Mouse (Mus musculus) heart, adult 2 months (tissue): ENCODE measurements at regions not wholly inside any gene's neighbourhood (a gene's known extent, or its start where the extent isn't known, plus 50 kb on each side); places are given as distances from the start of the nearest gene placed in this dataset.
A peak's percentile ranks its signal among the peaks of the same experiment; 100 is the strongest.

Experiments used
- DNase-seq, 2 experiments: peaks; one replicate each; pipeline ENCODE4 v3.0.0; 2021
- H3K27ac ChIP-seq: fragments of 200-600 bp; 2 replicates; pipeline ENCODE4 v1.8.1; 2022
- H3K27me3 ChIP-seq: fragments of 200-500 bp; 2 replicates; pipeline ENCODE4 v1.6.1; 2012; ENCODE audit warnings: mild to moderate bottlenecking, low read length, inconsistent platforms, mixed read lengths; ENCODE audit not compliant: control insufficient read depth, insufficient read depth
- H3K36me3 ChIP-seq: fragments of 200-500 bp; 2 replicates; pipeline ENCODE4 v1.6.1; 2012; ENCODE audit warnings: low read length, inconsistent platforms; ENCODE audit not compliant: control insufficient read depth, insufficient read depth
- H3K4me1 ChIP-seq: fragments of 200-500 bp; 2 replicates; pipeline ENCODE4 v1.6.1; 2011; ENCODE audit warnings: low read length; ENCODE audit not compliant: control insufficient read depth, insufficient read depth
- H3K4me3 ChIP-seq: fragments of 200-600 bp; 2 replicates; pipeline ENCODE4 v1.8.1; 2022
- H3K79me2 ChIP-seq: fragments of 200-500 bp; replicated peaks from 2 replicates; pipeline ENCODE4 v1.6.1; 2012; ENCODE audit warnings: mild to moderate bottlenecking, inconsistent platforms, low read length, moderate library complexity, mixed read lengths; ENCODE audit not compliant: control insufficient read depth, insufficient read depth
- H3K9ac ChIP-seq: fragments of 200-500 bp; 2 replicates; pipeline ENCODE4 v1.6.1; 2012; ENCODE audit warnings: low read depth, mild to moderate bottlenecking, control low read depth, inconsistent platforms, low read length, mixed read lengths
- CTCF ChIP-seq: fragments of 200-600 bp; IDR thresholded peaks from 2 replicates; pipeline ENCODE4 v1.8.1; 2022; ENCODE audit warnings: antibody characterized with exemption, mild to moderate bottlenecking, moderate library complexity
- EP300 ChIP-seq: fragments of 200-500 bp; IDR thresholded peaks from 2 replicates; pipeline ENCODE4 v1.6.1; 2011; ENCODE audit warnings: low read depth, low read length, control low read depth; ENCODE audit not compliant: insufficient read depth
- POLR2A ChIP-seq: fragments of 200-500 bp; IDR thresholded peaks from 2 replicates; pipeline ENCODE4 v1.6.1; 2011; ENCODE audit warnings: mild to moderate bottlenecking, low read depth, low read length, control low read depth; ENCODE audit not compliant: insufficient read depth
- WGBS: fragments of 180-500 bp; shearing (Covaris S2); methylation state at CpG from one replicate; pipeline ENCODE4 v1.1.7; 2018; 5-methylcytosine and 5-hydroxymethylcytosine counted together
- intact Hi-C: fragments of 180-260 bp; cut with DNase I; formaldehyde crosslinking; loops from one replicate; pipeline ENCODE4 v1.15.1; 2025

DNA sequence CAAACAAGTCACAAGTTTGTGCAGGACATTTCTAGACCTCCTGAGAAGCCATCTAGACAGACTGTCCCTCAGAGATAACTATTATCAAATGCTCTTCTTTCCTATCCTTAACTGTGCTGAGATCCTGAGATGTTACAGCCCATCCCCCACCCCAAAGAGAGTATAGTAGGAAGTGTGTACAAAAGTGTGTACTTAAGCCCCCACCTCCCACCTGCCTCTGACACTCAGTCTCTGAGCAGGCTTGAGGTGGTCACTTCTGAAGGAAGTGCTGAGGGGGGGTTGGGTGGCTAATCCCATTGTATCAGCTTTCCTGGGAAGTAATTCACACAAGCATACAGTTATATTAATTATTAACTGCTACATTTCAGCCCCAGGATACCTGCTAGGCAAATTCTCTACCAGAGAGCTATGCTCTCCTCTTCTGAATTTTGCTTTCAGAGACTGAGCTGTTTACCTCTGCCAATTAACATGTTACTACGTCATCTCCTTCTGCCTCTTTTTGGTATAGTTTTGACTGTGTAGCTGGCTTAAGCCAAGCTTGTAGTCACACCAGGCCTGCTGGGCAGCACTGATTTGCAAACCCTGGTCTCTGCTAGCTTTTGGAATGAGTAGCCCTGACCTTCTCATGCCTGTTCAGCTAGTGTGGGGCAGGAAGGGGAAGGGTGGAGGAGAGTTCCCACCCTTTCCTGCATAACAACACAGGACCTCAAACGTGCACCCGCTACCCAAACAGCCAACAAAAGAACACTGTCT lies 192.2 kb upstream of the Trib2 start:
- intact Hi-C loops, result loop anchor here (2.0 to 10.0 kb wide), 6 partner anchors 133 to 404 kb away; partner anchors contain the start of gene Trib2
- Histone ChIP-seq H3K27me3 (no peaks in the 10 kb centered on the region), H3K27ac (peak overlapping the region; percentile 73), H3K4me1 (peaks cover 29% of the 10 kb centered on the region), H3K9ac (no peak overlapping the region), H3K4me3 (no peak overlapping the region), H3K36me3 (peaks cover 28% of the 10 kb centered on the region), H3K79me2 (no peaks in the 10 kb centered on the region)
- 29% methylated on average over 3 of the region's 3 CpGs for WGBS
- DNase-seq, result peak; percentile 58 to 81
- TF ChIP-seq EP300, result peak; percentile 99
- peak; percentile 74; the same call in 1 of the 2 replicates for TF ChIP-seq POLR2A
- TF ChIP-seq CTCF, result no peak

DNA sequence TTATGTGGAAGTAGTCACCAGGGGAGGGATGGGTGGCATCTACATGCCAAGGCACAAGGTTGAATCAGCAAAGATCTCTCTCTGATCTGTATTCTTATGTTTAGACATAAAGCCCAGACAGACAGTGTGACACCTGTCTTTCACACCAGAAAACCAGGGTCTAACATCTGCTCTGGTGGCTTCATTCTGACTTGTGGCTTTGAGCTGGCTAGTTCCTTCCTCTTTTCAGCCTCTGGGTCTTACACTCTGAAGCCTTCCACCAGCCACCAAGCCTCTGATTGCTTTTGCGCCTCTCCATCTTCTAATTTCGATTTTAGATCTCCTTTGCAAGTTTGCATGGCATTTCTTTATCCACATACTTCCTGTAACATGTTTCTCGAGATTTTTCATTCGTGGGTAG lies 191.5 kb upstream of the Trib2 start:
- no peaks in the 10 kb centered on the region for H3K27me3 ChIP-seq
- intact Hi-C loops, result loop anchor here (2.0 to 10.0 kb wide), 6 partner anchors 134 to 403 kb away; partner anchors contain the start of gene Trib2
- WGBS, result 57% methylated on average over 4 of the region's 4 CpGs
- TF ChIP-seq POLR2A (no peak), EP300 (no peak), CTCF (no peak)
- H3K4me3 ChIP-seq, result no peak overlapping the region
- peak overlapping the region; percentile 73 for H3K27ac ChIP-seq
- H3K79me2 ChIP-seq, result no peaks in the 10 kb centered on the region
- no peak overlapping the region for H3K9ac ChIP-seq
- no peak for DNase-seq
- H3K36me3 ChIP-seq, result peaks cover 28% of the 10 kb centered on the region
- peaks cover 26% of the 10 kb centered on the region for H3K4me1 ChIP-seq

DNA sequence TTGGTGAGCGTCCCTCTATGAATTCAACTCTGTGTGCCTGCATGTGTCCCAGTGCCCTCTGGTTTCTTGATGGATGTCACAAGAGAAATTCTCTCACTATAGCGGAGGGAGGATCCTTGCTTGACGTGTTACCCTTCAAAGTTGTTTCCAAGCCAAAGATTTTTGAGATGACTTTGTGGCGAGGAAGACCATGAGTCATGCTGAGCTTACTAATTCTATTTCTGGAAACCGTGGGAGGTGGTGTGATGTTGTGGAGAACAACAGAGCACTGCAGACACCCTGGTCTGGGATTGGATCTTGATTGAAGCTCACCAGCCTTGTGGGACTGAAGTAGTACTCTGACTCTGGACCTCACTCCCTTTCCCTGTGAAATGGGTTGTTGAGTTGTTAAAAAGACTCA lies 190.0 kb upstream of the Trib2 start:
- intact Hi-C loops, result loop anchor here (5.0 to 10.0 kb wide), 4 partner anchors 136 to 402 kb away; no protein-coding TSS in a partner anchor
- WGBS, result 21% methylated on average over 5 of the region's 5 CpGs
- DNase-seq, result peak in 1 of 2 experiments; percentile 51

DNA sequence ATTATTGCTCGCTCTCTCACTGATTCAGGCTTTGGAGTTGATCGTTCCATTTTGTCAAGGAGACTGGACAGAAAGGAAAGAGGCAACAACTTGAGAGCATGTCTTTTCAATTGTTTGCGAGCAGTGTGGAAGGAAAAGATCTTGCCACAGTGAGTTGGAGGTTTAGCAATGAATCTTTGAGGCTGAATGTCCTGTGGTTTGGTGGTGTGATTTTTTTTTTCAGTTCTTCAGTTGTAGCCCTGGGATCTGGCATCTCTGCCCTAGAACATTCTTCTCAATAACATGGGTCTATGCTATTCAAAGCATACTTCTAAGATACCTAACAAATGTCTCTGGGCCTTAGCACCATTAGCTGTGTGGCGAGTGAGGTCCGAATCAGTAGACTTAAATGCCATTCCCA lies 189.6 kb upstream of the Trib2 start:
- peak overlapping the region; percentile 73 for H3K27ac ChIP-seq
- H3K36me3 ChIP-seq, result peaks cover 28% of the 10 kb centered on the region
- TF ChIP-seq POLR2A (no peak), EP300 (no peak), CTCF (no peak)
- H3K79me2 ChIP-seq, result no peaks in the 10 kb centered on the region
- peaks cover 24% of the 10 kb centered on the region for H3K4me1 ChIP-seq
- H3K4me3 ChIP-seq, result no peak overlapping the region
- no peak overlapping the region for H3K9ac ChIP-seq
- intact Hi-C loops, result loop anchor here (5.0 to 10.0 kb wide), 4 partner anchors 136 to 401 kb away; no protein-coding TSS in a partner anchor
- H3K27me3 ChIP-seq, result no peaks in the 10 kb centered on the region
- DNase-seq, result no peak
- WGBS, result 79% methylated on average over 5 of the region's 5 CpGs

More for the DNA sequence above, 190.0 kb upstream of the Trib2 start:
- Histone ChIP-seq H3K36me3 (peaks cover 28% of the 10 kb centered on the region), H3K27ac (peak overlapping the region; percentile 73), H3K4me3 (no peak overlapping the region), H3K4me1 (peaks cover 22% of the 10 kb centered on the region), H3K9ac (no peak overlapping the region), H3K79me2 (no peaks in the 10 kb centered on the region), H3K27me3 (no peaks in the 10 kb centered on the region)
- 0 out of 2 replicates have a peak, but pooled peaks have one; percentile 24 for TF ChIP-seq EP300
- TF ChIP-seq POLR2A, result no peak

DNA sequence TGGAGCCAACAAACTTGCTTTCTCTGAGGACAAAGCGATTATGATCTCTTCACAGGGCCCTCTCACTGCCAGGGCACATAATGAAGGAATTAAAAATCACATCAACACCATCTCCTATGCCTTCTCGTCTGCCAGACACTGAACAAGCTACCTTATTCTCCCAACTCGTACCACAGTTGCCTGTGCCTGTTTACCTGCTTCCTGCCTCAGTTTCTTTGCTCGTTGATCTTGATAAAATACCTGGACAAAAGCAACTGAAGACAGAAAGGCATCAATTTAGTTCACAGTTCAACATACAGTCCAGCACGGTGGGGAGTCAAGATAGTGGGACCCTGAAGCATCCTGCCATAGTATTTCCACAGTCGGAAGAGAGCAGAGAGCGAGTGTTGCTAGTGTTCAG lies 185.1 kb upstream of the Trib2 start:
- DNase-seq, result no peak
- H3K4me3 ChIP-seq, result no peak overlapping the region
- no peaks in the 10 kb centered on the region for H3K27me3 ChIP-seq
- H3K9ac ChIP-seq, result no peak overlapping the region
- H3K27ac ChIP-seq, result peak overlapping the region; percentile 19; the same call in 1 of the 2 replicates
- TF ChIP-seq CTCF (no peak), EP300 (no peak), POLR2A (no peak)
- peaks cover 12% of the 10 kb centered on the region for H3K36me3 ChIP-seq
- peaks cover 6% of the 10 kb centered on the region for H3K4me1 ChIP-seq
- intact Hi-C loops, result loop anchor here (2.0 to 10.0 kb wide), 2 partner anchors 185 to 397 kb away; partner anchors contain the start of gene Trib2
- WGBS, result 88% methylated on average over 7 of the region's 7 CpGs
- H3K79me2 ChIP-seq, result no peaks in the 10 kb centered on the region

DNA sequence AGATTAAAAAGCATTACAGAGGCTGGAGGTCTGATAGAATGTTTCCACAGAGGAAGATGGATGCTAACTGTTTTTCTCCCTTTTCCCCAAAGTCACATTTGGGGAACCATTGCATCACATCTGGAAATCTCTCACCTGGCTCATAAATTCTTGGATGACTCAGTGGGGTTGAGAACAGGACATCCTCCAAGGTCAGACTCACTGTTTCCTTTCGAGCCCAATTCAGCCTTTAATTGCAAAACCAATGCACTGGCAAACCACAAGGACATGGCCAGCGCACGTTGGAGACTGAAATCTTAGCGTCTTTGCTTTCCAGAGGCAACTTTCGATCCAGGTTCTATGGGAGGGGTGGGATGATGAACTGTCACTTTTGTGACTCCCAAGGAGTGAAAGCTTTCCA lies 184.5 kb upstream of the Trib2 start:
- no peaks in the 10 kb centered on the region for H3K27me3 ChIP-seq
- no peak overlapping the region for H3K9ac ChIP-seq
- peaks cover 10% of the 10 kb centered on the region for H3K36me3 ChIP-seq
- intact Hi-C loops, result loop anchor here (2.0 to 10.0 kb wide), 2 partner anchors 184 to 396 kb away; partner anchors contain the start of gene Trib2
- 63% methylated on average over 5 of the region's 5 CpGs for WGBS
- H3K79me2 ChIP-seq, result no peaks in the 10 kb centered on the region
- H3K4me1 ChIP-seq, result peaks cover 3% of the 10 kb centered on the region
- no peak for DNase-seq
- no peak overlapping the region for H3K4me3 ChIP-seq
- peak; percentile 39 for TF ChIP-seq CTCF
- TF ChIP-seq EP300, result peak; percentile 64; the same call in 1 of the 2 replicates
- no peak for TF ChIP-seq POLR2A
- H3K27ac ChIP-seq, result peak overlapping the region; percentile 19; the same call in 1 of the 2 replicates
